Mouse (Mus musculus): ENCODE data around the gene Dppa1. TPM values are rescaled to one million over a fixed set of nuclear protein-coding genes. Genes with fewer than 3 reads are reported as not detected.
"Not testable (repeated sequence)": the region's sequence is repeated elsewhere in the genome, so short reads cannot be mapped to it uniquely, and the experiment has no call there.

The Dppa1 gene
- not detected in 2 replicates for polyA plus RNA-seq (2015; fragmentation: Nextera tagmentation; extraction: Ambion mirVana)

GRCm38 (mm10) chr11:46629211-46629795 is at the start of gene Dppa1:
Gene Dppa1 (minus strand): TSS chr11:46629261.
- H3K9ac ChIP-seq: no peak within 1 kb of the TSS
- 79% methylated on average over 2 of the region's 2 CpGs for WGBS

GRCm38 (mm10) chr11:46667938-46668337 is 38.9 kb upstream of the Dppa1 start:
- no peak for ATAC-seq (ENCODE audit: low FRiP score)
- no peak overlapping the region for H3K4me3 ChIP-seq
- no peaks in the 10 kb centered on the region for H3K27me3 ChIP-seq
- H3K4me2 ChIP-seq: no peak overlapping the region
- 76% methylated on average over 2 of the region's 2 CpGs for WGBS
- H3K36me3 ChIP-seq: no peaks in the 10 kb centered on the region
- no peaks in the 10 kb centered on the region for H3K4me1 ChIP-seq (replicated peaks)
- H3K9me3 ChIP-seq: no peaks in the 10 kb centered on the region
- no peak overlapping the region for H3K27ac ChIP-seq
- no peak overlapping the region for H3K9ac ChIP-seq

More at GRCm38 (mm10) chr11:46629211-46629795, at the start of gene Dppa1:
- Histone ChIP-seq H3K4me2 (no peak within 1 kb of the TSS), H3K27ac (no peak within 1 kb of the TSS), H3K4me3 (no peak within 1 kb of the TSS), H3K4me1 (replicated peaks) (no peaks in the 10 kb centered on the region), H3K27me3 (no peaks in the 10 kb centered on the region), H3K36me3 (no peaks in the 10 kb centered on the region), H3K9me3 (no peaks in the 10 kb centered on the region)
- no peak for ATAC-seq (ENCODE audit: low FRiP score)

GRCm38 (mm10) chr11:46667105-46667504 is 38.0 kb upstream of the Dppa1 start:
- Histone ChIP-seq H3K4me1 (replicated peaks) (no peaks in the 10 kb centered on the region), H3K27me3 (no peaks in the 10 kb centered on the region), H3K27ac (no peak overlapping the region), H3K9ac (no peak overlapping the region), H3K9me3 (no peaks in the 10 kb centered on the region), H3K36me3 (no peaks in the 10 kb centered on the region), H3K4me2 (no peak overlapping the region), H3K4me3 (no peak overlapping the region)
- ATAC-seq (ENCODE audit: low FRiP score): no peak
- 94% methylated on average over 3 of the region's 3 CpGs for WGBS

GRCm38 (mm10) chr11:46665599-46666522 is 36.8 kb upstream of the Dppa1 start:
- no peak overlapping the region for H3K9ac ChIP-seq
- H3K4me3 ChIP-seq: no peak overlapping the region
- H3K36me3 ChIP-seq: no peaks in the 10 kb centered on the region
- H3K4me1 ChIP-seq (replicated peaks): no peaks in the 10 kb centered on the region
- ATAC-seq (ENCODE audit: low FRiP score): peak; percentile 79
- WGBS: 72% methylated on average over 6 of the region's 6 CpGs
- no peaks in the 10 kb centered on the region for H3K27me3 ChIP-seq
- no peak overlapping the region for H3K27ac ChIP-seq
- no peaks in the 10 kb centered on the region for H3K9me3 ChIP-seq
- no peak overlapping the region for H3K4me2 ChIP-seq

GRCm38 (mm10) chr11:46663215-46663614 is 34.2 kb upstream of the Dppa1 start:
- ATAC-seq (ENCODE audit: low FRiP score): no peak
- no peaks in the 10 kb centered on the region for H3K9me3 ChIP-seq
- H3K4me3 ChIP-seq: no peak overlapping the region
- 78% methylated on average over 4 of the region's 4 CpGs for WGBS
- no peaks in the 10 kb centered on the region for H3K27me3 ChIP-seq
- H3K4me2 ChIP-seq: no peak overlapping the region
- H3K9ac ChIP-seq: no peak overlapping the region
- no peaks in the 10 kb centered on the region for H3K36me3 ChIP-seq
- no peak overlapping the region for H3K27ac ChIP-seq
- no peaks in the 10 kb centered on the region for H3K4me1 ChIP-seq (replicated peaks)

- no peak overlapping the region for H3K4me2 ChIP-seq
- H3K9ac ChIP-seq: no peak overlapping the region
- H3K27me3 ChIP-seq: no peaks in the 10 kb centered on the region
- no peak overlapping the region for H3K27ac ChIP-seq
- H3K4me1 ChIP-seq (replicated peaks): no peaks in the 10 kb centered on the region
- WGBS: 87% methylated on average over 3 of the region's 3 CpGs
- H3K4me3 ChIP-seq: no peak overlapping the region
- no peaks in the 10 kb centered on the region for H3K36me3 ChIP-seq
- no peak for ATAC-seq (ENCODE audit: low FRiP score)
- H3K9me3 ChIP-seq: no peaks in the 10 kb centered on the region
Observed at GRCm38 (mm10) chr11:46652476-46652875, 23.4 kb upstream of the Dppa1 start.

- H3K9ac ChIP-seq; H3K9me3 ChIP-seq; H3K27me3 ChIP-seq; H3K4me1 ChIP-seq (replicated peaks); H3K4me3 ChIP-seq; ATAC-seq (ENCODE audit: low FRiP score); H3K4me2 ChIP-seq; H3K36me3 ChIP-seq; H3K27ac ChIP-seq: not testable (repeated sequence)
- WGBS: 49% methylated on average over 3 of the region's 3 CpGs
Observed at GRCm38 (mm10) chr11:46649655-46650054, 20.6 kb upstream of the Dppa1 start.

GRCm38 (mm10) chr11:46644824-46645223 is 15.8 kb upstream of the Dppa1 start:
- H3K27me3 ChIP-seq: no peaks in the 10 kb centered on the region
- no peaks in the 10 kb centered on the region for H3K4me1 ChIP-seq (replicated peaks)
- H3K27ac ChIP-seq: no peak overlapping the region
- no peak overlapping the region for H3K4me2 ChIP-seq
- H3K9me3 ChIP-seq: no peaks in the 10 kb centered on the region
- WGBS: 80% methylated on average over 1 of the region's 1 CpGs
- no peaks in the 10 kb centered on the region for H3K36me3 ChIP-seq
- ATAC-seq (ENCODE audit: low FRiP score): 0 out of 2 replicates have a peak, but pooled peaks have one; percentile 13
- H3K9ac ChIP-seq: no peak overlapping the region
- H3K4me3 ChIP-seq: no peak overlapping the region

- no peak for ATAC-seq (ENCODE audit: low FRiP score)
- H3K4me2 ChIP-seq: no peak overlapping the region
- H3K9me3 ChIP-seq: no peaks in the 10 kb centered on the region
- 90% methylated on average over 3 of the region's 3 CpGs for WGBS
- H3K27me3 ChIP-seq: no peaks in the 10 kb centered on the region
- H3K4me3 ChIP-seq: no peak overlapping the region
- H3K4me1 ChIP-seq (replicated peaks): no peaks in the 10 kb centered on the region
- H3K27ac ChIP-seq: no peak overlapping the region
- H3K36me3 ChIP-seq: no peaks in the 10 kb centered on the region
- H3K9ac ChIP-seq: no peak overlapping the region
Observed at GRCm38 (mm10) chr11:46636568-46636967, 7.5 kb upstream of the Dppa1 start.

- H3K27me3 ChIP-seq; H3K9ac ChIP-seq; ATAC-seq (ENCODE audit: low FRiP score); H3K4me3 ChIP-seq; H3K27ac ChIP-seq; H3K4me1 ChIP-seq (replicated peaks); H3K4me2 ChIP-seq; H3K36me3 ChIP-seq; H3K9me3 ChIP-seq: not testable (repeated sequence)
- WGBS: 83% methylated on average over 4 of the region's 4 CpGs
Observed at GRCm38 (mm10) chr11:46635516-46635915, 6.5 kb upstream of the Dppa1 start.

GRCm38 (mm10) chr11:46631635-46632034 is 2.6 kb upstream of the Dppa1 start:
- 34% methylated on average over 3 of the region's 3 CpGs for WGBS

GRCm38 (mm10) chr11:46620414-46621168 is 8.5 kb downstream of the Dppa1 start:
- Histone ChIP-seq H3K4me2 (no peak overlapping the region), H3K27me3 (no peaks in the 10 kb centered on the region), H3K4me3 (no peak overlapping the region), H3K4me1 (replicated peaks) (no peaks in the 10 kb centered on the region), H3K9ac (no peak overlapping the region), H3K27ac (no peak overlapping the region), H3K36me3 (no peaks in the 10 kb centered on the region), H3K9me3 (no peaks in the 10 kb centered on the region)
- WGBS: 79% methylated on average over 7 of the region's 7 CpGs
- no peak for ATAC-seq (ENCODE audit: low FRiP score)

More at GRCm38 (mm10) chr11:46631635-46632034, 2.6 kb upstream of the Dppa1 start:
- H3K9me3 ChIP-seq: no peaks in the 10 kb centered on the region
- no peak; the same call in 1 of the 2 replicates for ATAC-seq (ENCODE audit: low FRiP score)
- H3K4me3 ChIP-seq: no peak overlapping the region
- no peaks in the 10 kb centered on the region for H3K36me3 ChIP-seq
- H3K27me3 ChIP-seq: no peaks in the 10 kb centered on the region
- H3K4me2 ChIP-seq: no peak overlapping the region
- H3K27ac ChIP-seq: no peak overlapping the region
- H3K9ac ChIP-seq: no peak overlapping the region
- H3K4me1 ChIP-seq (replicated peaks): no peaks in the 10 kb centered on the region

All from hindbrain, embryonic 13.5 days (tissue).